Mouse (Mus musculus) limb, embryonic 13.5 days (tissue): Measurements from ENCODE around the gene Mmp3. TPM values are rescaled to one million over a fixed set of nuclear protein-coding genes. Genes with fewer than 3 reads are reported as not detected.
"Not testable (repeated sequence)": the region's sequence is repeated elsewhere in the genome, so short reads cannot be mapped to it uniquely, and the experiment has no call there.

Experiments used
- ATAC-seq: fragments of 200-750 bp; cut with Nextera tagmentation; 2 replicates; pipeline ENCODE4 v1.8.0; 2017; ENCODE audit warnings: low read depth, moderate number of reproducible peaks, moderate TSS enrichment; ENCODE audit not compliant: low FRiP score
- H3K27ac ChIP-seq: fragments of 300-500 bp; sonication (generic); 2 replicates; pipeline ENCODE4 v1.5.1; 2015; ENCODE audit warnings: inconsistent platforms, mild to moderate bottlenecking, moderate library complexity
- H3K27me3 ChIP-seq: fragments of 300-500 bp; sonication (generic); 2 replicates; pipeline ENCODE4 v1.6.1; 2015; ENCODE audit warnings: mild to moderate bottlenecking, inconsistent platforms
- H3K36me3 ChIP-seq: fragments of 300-500 bp; sonication (generic); 2 replicates; pipeline ENCODE4 v1.6.1; 2015; ENCODE audit warnings: inconsistent platforms, mild to moderate bottlenecking, moderate library complexity
- H3K4me1 ChIP-seq: fragments of 300-500 bp; sonication (generic); 2 replicates; pipeline ENCODE4 v1.6.1; 2015; ENCODE audit warnings: inconsistent platforms
- H3K4me2 ChIP-seq: fragments of 300-500 bp; sonication (generic); replicated peaks from 2 replicates; pipeline ENCODE4 v1.6.1; 2015; ENCODE audit warnings: inconsistent platforms, mild to moderate bottlenecking, moderate library complexity
- H3K4me3 ChIP-seq: fragments of 300-500 bp; sonication (generic); 2 replicates; pipeline ENCODE4 v1.5.1; 2015; ENCODE audit warnings: moderate library complexity, mild to moderate bottlenecking, inconsistent platforms
- H3K9ac ChIP-seq: fragments of 300-500 bp; sonication (generic); 2 replicates; pipeline ENCODE4 v1.6.1; 2015; ENCODE audit warnings: mild to moderate bottlenecking, inconsistent platforms
- H3K9me3 ChIP-seq: fragments of 300-500 bp; sonication (generic); 2 replicates; pipeline ENCODE4 v1.6.1; 2016; ENCODE audit warnings: inconsistent platforms
- WGBS: fragments of 180-500 bp; shearing (Covaris S2); methylation state at CpG from one replicate; pipeline ENCODE4 v1.1.7; 2015; 5-methylcytosine and 5-hydroxymethylcytosine counted together
- polyA plus RNA-seq: library from polyadenylated mRNA; unstranded; fragments of >200 nt; fragmentation: Nextera tagmentation; extraction: Ambion mirVana; gene quantifications from 2 replicates; pipeline ENCODE4 v1.2.1, GENCODE M21; 2015

The Mmp3 gene
- not detected in 2 replicates for polyA plus RNA-seq

DNA sequence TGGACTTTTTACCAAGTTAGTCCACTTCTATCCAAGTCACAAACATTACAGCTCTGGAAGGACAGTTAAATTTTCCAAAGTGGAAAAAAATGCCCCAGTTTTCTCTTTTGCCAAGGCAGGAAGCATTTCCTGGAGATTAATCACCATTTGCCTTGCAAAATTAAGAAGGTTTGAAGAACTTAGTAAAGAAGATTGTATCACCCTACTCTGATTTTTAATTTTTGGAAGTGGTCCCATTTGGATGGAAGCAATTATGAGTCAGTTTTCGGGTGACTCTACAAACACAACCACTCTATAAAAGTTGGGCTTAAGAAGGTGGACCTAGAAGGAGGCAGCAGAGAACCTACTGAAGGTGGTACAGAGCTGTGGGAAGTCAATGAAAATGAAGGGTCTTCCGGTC, at the start of gene Mmp3:
Mmp3 (plus strand) TSS at position 301 of the 400 bp plus-strand sequence.
- no peaks in the 10 kb centered on the region for H3K9me3 ChIP-seq
- ATAC-seq, result no peak
- no peaks in the 10 kb centered on the region for H3K36me3 ChIP-seq
- H3K27ac ChIP-seq, result no peak within 1 kb of the TSS
- H3K4me2 ChIP-seq, result no peak within 1 kb of the TSS
- no peaks in the 10 kb centered on the region for H3K27me3 ChIP-seq
- H3K9ac ChIP-seq, result no peak within 1 kb of the TSS
- H3K4me1 ChIP-seq, result no peaks in the 10 kb centered on the region
- WGBS, result 86% methylated on average over 2 of the region's 2 CpGs
- no peak within 1 kb of the TSS for H3K4me3 ChIP-seq

DNA sequence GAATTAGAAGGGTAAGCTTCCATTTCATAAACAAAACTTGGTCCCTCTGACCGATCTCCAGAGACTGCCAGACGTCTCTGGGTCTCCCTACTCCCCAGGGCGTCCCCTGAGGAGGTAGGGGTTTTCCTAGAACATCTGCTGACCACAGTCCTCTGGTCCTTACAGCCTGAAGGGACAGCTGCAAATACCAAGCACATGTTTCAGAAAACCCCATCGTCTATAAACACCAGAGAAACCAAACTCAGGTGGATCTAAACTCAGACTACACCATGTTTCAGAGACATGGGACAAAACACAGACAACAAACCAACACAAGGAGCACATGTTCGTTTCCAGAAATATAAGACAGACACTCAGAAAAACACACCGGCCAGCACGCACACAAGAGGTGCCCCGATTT, 49.1 kb upstream of the Mmp3 start:
- not testable (repeated sequence) for ATAC-seq, H3K9ac ChIP-seq
- 80% methylated on average over 8 of the region's 8 CpGs for WGBS

DNA sequence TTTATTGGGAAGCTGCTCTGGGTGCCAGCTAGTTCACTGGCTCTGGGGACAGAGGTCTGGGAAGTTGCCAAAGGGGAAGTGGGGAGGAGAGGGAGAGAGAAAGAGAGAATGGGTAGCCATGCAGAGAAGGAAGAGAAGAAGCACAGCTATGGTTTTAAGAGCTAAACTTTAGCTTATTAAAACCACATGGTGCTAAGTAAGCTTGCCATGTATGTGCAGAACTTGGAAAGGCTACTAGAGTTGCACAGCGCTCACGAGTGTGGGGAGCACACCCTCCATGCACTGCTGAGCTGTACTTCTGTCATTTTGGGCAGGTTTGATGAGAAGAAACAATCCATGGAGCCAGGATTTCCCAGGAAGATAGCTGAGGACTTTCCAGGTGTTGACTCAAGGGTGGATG, 7.7 kb downstream of the Mmp3 start:
- H3K9me3 ChIP-seq, result no peaks in the 10 kb centered on the region
- ATAC-seq, result peak; percentile 73; the same call in 1 of the 2 replicates
- no peak overlapping the region for H3K4me2 ChIP-seq
- WGBS, result 39% methylated on average over 2 of the region's 2 CpGs
- no peak overlapping the region for H3K27ac ChIP-seq
- H3K4me1 ChIP-seq, result no peaks in the 10 kb centered on the region
- H3K4me3 ChIP-seq, result no peak overlapping the region
- H3K36me3 ChIP-seq, result no peaks in the 10 kb centered on the region
- H3K27me3 ChIP-seq, result no peaks in the 10 kb centered on the region
- no peak overlapping the region for H3K9ac ChIP-seq

More for the DNA sequence above, 49.1 kb upstream of the Mmp3 start:
- not testable (repeated sequence) for H3K4me2 ChIP-seq, H3K27ac ChIP-seq, H3K9me3 ChIP-seq, H3K4me1 ChIP-seq, H3K27me3 ChIP-seq, H3K36me3 ChIP-seq, H3K4me3 ChIP-seq

DNA sequence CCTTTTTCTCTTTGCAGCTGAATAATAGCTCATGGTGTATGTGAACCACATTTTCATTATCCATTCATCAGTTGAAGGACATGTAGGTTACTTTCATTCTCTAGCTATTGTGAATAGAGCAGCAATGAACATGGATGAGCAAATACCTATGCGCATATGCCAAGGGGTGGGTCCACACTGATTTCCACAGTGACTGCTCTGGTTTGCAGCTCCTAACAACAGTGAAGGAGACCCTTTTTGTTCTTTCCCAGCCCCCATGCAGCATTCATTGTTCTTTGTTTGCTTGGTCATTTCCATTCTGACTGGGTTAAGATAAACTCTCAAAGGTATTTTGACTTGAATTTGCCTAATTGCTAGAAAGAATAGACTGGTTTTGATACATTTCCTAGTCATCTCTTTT, 24.6 kb downstream of the Mmp3 start:
- H3K36me3 ChIP-seq, result no peaks in the 10 kb centered on the region
- WGBS, result 95% methylated on average over 1 of the region's 1 CpGs
- ATAC-seq, result no peak
- no peak overlapping the region for H3K9ac ChIP-seq
- no peak overlapping the region for H3K4me3 ChIP-seq
- H3K27me3 ChIP-seq, result no peaks in the 10 kb centered on the region
- H3K9me3 ChIP-seq, result no peaks in the 10 kb centered on the region
- no peak overlapping the region for H3K27ac ChIP-seq
- no peak overlapping the region for H3K4me2 ChIP-seq
- H3K4me1 ChIP-seq, result no peaks in the 10 kb centered on the region

DNA sequence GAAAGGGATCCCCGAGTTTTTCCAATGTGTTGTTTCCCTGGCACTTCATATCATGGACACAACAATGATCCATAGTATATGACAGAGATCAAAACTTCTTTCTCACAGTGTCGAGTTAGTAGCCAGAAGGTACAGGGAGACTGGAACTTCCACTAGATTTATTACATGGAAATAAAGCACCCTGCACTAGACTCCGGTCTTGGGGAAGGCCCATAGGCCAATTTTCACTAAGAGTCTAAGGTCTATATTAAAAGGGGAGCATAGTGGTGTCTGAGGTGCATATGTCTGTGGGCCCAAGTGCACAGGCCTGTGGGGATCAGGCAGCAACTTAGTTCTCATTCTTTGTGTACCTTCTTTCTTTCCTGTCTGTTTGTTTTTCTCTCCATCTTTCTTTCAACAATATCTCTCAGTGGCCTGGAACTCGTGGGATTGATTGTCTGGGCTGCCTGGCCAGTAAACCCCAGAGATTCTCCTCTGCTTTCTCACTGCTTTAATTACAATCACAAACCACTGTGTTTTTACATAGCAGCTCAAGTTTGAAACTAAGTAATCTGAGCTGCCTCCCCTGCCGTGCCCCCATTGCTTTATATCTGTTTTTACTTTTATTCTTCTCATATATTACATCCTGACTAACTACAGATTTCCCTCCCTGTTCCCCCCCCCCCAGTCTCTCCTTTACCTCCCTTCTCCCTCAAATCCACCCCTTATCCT, 38.2 kb downstream of the Mmp3 start:
- no peak for ATAC-seq
- Histone ChIP-seq H3K4me1 (no peaks in the 10 kb centered on the region), H3K36me3 (no peaks in the 10 kb centered on the region), H3K9ac (no peak overlapping the region), H3K4me2 (no peak overlapping the region), H3K9me3 (no peaks in the 10 kb centered on the region), H3K27me3 (no peaks in the 10 kb centered on the region), H3K4me3 (no peak overlapping the region), H3K27ac (no peak overlapping the region)
- 62% methylated on average over 5 of the region's 5 CpGs for WGBS

DNA sequence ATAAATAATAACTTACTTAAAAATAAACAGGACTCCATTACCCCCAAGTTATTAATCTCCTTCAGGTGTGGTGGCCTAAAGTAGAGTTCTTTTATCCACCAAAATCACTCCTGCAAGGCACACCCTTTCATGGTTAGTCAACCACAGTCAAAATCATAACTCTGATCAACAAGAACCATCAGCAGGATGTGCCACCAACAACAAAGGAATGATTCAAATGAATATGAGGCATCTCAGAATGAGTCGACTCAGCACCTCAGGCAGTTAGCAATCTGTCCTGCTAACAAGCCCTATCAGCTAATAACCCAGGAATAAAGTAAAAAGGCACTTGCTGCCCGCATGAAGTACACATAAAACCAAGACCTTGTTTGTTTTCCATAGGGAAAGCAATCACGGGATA, 55.5 kb downstream of the Mmp3 start:
- ATAC-seq, result no peak
- Histone ChIP-seq H3K36me3 (no peaks in the 10 kb centered on the region), H3K9ac (no peak overlapping the region), H3K4me1 (no peaks in the 10 kb centered on the region), H3K27ac (no peak overlapping the region), H3K9me3 (no peaks in the 10 kb centered on the region), H3K27me3 (no peaks in the 10 kb centered on the region), H3K4me2 (no peak overlapping the region), H3K4me3 (no peak overlapping the region)
- WGBS, result 73% methylated on average over 3 of the region's 3 CpGs

DNA sequence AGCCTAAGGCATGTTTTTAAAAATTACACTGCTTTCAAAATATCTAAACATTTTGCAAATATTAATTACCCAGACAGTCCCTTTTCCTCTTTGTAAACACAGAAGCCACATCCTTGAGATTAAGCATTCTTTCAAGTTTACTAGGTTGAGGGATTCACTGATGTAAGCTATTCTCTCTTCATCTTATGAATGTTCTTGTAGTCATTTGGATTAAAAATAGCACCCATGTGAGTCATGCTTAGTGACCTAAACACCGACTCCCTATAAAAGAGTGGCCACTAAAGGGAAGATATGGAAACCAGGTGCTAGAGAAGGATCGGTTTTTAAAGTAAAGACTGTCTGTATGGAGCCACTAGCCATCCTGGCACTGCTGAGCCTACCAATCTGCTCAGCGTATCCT, 56.4 kb downstream of the Mmp3 start, which contains the start of gene Mmp10:
Mmp10 (plus strand) TSS at position 302 of the 400 bp plus-strand sequence.
- Histone ChIP-seq H3K27me3 (no peaks in the 10 kb centered on the region), H3K4me2 (no peak within 1 kb of the TSS), H3K4me3 (no peak within 1 kb of the TSS), H3K9ac (no peak within 1 kb of the TSS), H3K36me3 (no peaks in the 10 kb centered on the region), H3K9me3 (no peaks in the 10 kb centered on the region), H3K4me1 (no peaks in the 10 kb centered on the region), H3K27ac (no peak within 1 kb of the TSS)
- ATAC-seq, result no peak
- WGBS, result 90% methylated on average over 3 of the region's 3 CpGs

Other genes starting within 250 kb of the Mmp3 start
- 0.14 TPM in 1 of 2 replicates, not detected in the other for gene Mmp13, start 173.3 kb upstream of the Mmp3 start, polyA plus RNA-seq
- not detected in 2 replicates for gene Mmp12, start 101.4 kb upstream of the Mmp3 start, polyA plus RNA-seq
- gene Mmp1b, start 57.8 kb upstream of the Mmp3 start, polyA plus RNA-seq, result not detected in 2 replicates
- not detected in 2 replicates for gene Mmp10, start 56.5 kb downstream of the Mmp3 start, polyA plus RNA-seq
- 0.20 and 0.23 TPM in 2 replicates for gene Mmp8, start 112.6 kb downstream of the Mmp3 start, polyA plus RNA-seq
- not detected in 2 replicates for gene Mmp27, start 125.6 kb downstream of the Mmp3 start, polyA plus RNA-seq
- gene Mmp20, start 182.4 kb downstream of the Mmp3 start, polyA plus RNA-seq, result not detected in 2 replicates
- gene Mmp7, start 246.3 kb downstream of the Mmp3 start, polyA plus RNA-seq, result not detected in 2 replicates